Mouse (Mus musculus): ENCODE results near the gene Lrrc8c.
"Not testable (repeated sequence)": the region's sequence is repeated elsewhere in the genome, so short reads cannot be mapped to it uniquely, and the experiment has no call there.

Gene Lrrc8c

GRCm38 (mm10) chr5:105638266-105638665 lies 119.1 kb downstream of the Lrrc8c start:
- DNase-seq (ENCODE audit: low read depth, low spot score), result not testable (repeated sequence)

- no peak for DNase-seq (ENCODE audit: low read depth, low spot score)
Measured at GRCm38 (mm10) chr5:105638916-105639315, 119.7 kb downstream of the Lrrc8c start.

- DNase-seq (ENCODE audit: low read depth, low spot score), result no peak
Measured at GRCm38 (mm10) chr5:105639363-105639762, 120.2 kb downstream of the Lrrc8c start.

- DNase-seq (ENCODE audit: low read depth, low spot score), result no peak
Measured at GRCm38 (mm10) chr5:105642517-105642916, 123.3 kb downstream of the Lrrc8c start.

GRCm38 (mm10) chr5:105643276-105643675 lies 124.1 kb downstream of the Lrrc8c start:
- no peak for DNase-seq (ENCODE audit: low read depth, low spot score)

DNA sequence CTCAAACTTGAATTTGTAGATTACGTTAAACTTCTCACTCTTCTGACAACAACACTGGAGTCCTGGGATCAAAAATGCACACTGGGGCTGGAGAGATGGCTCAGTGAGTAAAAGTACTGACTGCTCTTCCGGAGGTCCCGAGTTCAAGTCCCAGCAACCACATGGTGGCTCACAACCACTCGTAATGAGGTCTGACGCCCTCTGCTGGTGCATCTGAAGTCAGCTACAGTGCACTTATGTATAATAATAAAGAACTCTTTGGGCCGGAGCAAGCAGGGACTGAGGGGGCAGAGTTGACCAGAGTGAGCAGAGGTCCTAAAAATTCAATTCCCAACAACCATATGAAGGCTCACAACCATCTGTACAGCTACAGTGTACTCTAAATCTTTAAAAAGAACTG lies 125.0 kb downstream of the Lrrc8c start:
- no peak for DNase-seq (ENCODE audit: low read depth, low spot score)

GRCm38 (mm10) chr5:105647094-105647493 lies 127.9 kb downstream of the Lrrc8c start:
- DNase-seq (ENCODE audit: low read depth, low spot score), result no peak

DNA sequence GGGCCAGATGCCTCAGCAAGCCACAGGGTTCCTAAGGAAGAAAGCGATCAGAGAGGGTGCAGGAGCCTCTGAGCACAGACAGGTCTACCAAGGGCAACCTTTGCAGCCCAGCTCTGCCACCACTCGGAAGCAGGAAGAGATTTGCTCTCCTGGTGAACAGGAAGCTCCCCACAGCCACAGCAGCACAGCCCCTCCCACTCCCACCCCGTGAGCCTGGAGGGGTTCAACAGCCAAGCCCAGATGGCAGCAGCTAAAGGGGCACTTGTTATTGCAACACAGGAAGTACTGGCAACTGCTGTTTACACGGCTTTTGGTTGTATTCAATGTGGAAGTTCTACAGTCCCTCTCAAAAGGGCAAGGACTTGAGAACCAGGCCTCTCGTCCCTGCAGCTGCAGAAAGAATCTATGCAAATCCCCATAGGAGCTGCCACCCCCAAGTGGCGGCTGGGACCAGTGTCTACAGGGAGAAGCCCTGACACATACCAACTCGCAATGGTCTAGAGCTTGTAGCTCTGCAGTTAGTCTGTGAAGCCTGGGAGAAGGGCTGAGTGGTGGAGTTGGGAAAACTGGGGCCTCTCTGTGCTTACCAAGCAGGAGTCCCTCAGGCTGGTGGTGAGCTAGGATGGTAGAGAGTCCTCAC lies 129.6 kb downstream of the Lrrc8c start:
- no peak for DNase-seq (ENCODE audit: low read depth, low spot score)

DNA sequence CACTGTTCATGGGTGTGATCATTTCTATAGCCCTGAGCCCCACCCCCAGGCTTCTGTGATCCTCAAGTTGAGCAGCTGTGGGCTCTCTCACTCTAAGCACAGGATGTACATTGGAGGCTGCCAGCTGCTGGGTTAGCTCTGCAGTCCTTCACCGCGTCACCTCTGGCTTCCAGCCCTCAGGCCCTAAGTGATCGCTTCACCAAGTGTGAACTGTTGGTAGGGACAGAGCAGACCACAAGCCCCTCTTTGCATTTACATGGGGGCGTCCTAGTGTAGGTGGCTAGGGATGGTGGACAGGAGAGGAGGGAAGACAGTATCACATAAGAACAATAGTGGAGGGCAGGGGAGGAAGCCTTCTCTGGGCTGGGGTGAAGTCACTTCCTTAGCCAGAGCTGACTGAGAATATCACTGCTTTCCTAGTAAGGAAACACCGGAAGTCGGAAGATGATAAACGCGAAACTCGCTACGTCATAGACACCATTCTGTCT lies 130.4 kb downstream of the Lrrc8c start:
- peak; percentile 16 for DNase-seq (ENCODE audit: low read depth, low spot score)

DNA sequence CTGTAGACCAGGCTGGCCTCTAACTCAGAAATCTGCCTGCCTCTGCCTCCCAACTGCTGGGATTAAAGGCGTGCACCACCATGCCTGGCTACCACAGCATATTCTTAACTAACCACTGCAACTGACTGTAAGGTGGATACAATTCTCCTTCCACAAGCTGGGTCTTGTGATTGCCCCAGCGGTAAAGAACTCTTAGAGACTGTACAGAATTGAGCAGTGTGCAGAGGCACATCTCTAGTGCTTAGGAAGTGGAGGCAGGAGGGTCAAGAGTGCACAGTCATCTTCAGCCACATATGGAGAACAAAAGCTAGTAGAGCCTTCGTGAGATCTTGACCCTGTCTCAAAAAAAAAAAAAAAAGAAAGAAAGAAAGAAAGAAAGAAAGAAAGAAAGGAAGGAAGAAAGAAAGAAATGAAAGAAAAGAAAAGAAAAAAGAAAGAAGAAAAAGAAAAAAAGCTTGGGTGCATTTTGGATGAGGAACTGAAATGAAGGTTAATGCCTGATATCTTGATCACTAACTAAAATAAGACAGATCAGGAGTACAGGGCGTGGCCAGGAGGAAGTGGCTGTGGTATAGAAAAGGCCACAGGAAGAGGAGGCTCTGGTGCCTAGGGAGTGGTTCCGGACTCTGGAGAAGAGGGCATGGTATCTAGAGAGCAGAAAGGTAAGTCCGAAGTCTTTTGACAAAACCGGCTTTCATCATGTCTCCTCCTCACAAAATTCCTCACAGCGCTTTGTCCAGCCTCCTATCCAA lies 131.7 kb downstream of the Lrrc8c start:
- DNase-seq (ENCODE audit: low read depth, low spot score), result no peak

DNA sequence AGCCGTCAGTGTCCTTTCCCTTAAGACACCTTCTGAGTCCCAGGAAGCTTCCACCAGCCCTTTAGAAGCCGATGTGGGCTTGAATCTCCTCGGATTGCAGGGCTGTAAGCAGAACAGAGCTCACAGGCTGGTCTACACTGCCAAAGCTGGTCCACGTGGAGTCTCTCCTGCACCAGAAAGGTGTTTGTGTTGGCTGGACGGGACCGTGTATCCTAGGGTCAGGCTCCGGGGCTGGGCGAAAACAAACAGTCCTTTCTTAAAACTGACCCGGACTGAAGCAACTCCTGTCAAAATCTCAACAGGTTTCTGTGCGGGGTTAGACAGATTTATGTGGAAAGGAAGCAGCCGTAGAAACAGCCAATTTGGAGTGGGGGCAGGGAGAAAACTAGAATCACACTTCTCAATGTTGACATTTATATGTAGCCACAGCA lies 132.4 kb downstream of the Lrrc8c start:
- DNase-seq (ENCODE audit: low read depth, low spot score), result peak; percentile 25

DNA sequence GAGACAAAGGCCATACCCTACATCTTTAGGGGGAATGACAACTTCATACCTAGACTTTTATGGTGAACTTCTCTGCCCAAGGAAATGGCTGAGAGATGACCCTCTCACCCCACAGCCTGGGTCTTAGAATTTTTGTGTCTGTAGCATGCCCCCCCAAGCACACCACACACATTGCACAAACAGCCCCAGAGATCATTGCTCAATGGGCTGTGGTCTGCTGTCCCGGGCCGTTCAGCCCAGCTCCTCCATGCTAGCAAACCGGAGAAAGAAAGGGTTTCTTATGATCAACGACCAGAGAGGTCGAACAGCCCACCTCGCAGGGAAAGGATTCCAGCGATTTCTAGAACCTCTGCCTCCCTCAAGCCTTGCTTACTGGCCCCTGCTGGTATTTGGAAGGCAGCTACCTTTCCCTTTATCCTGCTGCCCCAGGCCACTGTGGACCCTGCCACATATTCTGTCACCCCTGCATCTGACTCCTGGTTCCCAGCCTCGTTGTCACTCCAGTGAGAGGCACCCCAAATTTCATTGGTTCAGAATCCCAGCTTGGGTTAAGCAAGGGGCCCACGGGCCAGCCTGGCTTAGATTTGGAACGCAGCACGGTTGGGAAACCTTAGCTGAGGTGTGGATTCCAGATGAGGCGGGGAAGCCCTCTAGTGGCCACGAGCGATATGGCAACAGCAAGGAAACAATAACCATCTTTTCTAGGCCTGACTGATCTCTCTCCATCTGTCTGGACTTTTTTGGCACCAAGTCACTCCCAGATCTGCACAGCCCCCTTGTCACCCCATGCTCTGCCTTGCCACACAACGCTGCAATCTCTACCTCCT lies 135.3 kb downstream of the Lrrc8c start:
- DNase-seq (ENCODE audit: low read depth, low spot score), result peak; percentile 79

DNA sequence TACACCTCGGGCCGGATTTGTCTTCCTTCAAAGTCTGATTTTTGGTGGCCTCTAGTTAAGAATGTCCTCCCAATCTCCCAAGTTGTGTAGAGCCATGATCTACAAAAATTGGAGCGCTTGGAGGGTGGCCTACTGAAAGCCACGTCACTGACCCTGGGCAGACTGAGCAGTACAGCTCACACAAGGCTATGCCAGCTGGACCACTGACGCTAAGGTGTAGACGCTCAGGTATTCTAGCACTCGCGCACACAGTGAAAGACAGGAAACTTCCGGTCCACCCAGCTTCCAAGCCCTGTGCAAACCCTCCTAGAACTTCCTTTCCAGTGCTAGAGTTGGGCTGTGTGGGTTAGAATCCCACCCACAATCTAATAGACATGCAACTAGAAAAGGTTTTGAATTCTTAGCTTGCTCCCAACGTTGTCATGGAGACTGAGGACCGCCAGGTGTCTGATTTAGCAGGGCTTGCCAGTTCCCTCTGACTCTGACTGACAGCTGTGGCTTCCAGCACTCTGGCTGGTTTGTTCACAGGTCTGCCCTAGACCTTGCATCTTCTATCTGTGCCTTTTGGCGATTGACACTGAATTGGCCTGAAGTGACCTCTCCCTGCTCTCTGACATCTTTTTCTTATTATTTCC lies 136.0 kb downstream of the Lrrc8c start:
- DNase-seq (ENCODE audit: low read depth, low spot score), result no peak

GRCm38 (mm10) chr5:105661894-105662293 lies 142.7 kb downstream of the Lrrc8c start:
- DNase-seq (ENCODE audit: low read depth, low spot score), result no peak

Data from mesoderm, embryonic 11.5 days (tissue).